Mouse (Mus musculus): Measurements from ENCODE around the gene Gm20388. TPM values are rescaled to one million over a fixed set of nuclear protein-coding genes. Genes with fewer than 3 reads are reported as not detected.

Gm20388 gene
- polyA plus RNA-seq, 1 experiment from 2014 or later: not detected

DNA sequence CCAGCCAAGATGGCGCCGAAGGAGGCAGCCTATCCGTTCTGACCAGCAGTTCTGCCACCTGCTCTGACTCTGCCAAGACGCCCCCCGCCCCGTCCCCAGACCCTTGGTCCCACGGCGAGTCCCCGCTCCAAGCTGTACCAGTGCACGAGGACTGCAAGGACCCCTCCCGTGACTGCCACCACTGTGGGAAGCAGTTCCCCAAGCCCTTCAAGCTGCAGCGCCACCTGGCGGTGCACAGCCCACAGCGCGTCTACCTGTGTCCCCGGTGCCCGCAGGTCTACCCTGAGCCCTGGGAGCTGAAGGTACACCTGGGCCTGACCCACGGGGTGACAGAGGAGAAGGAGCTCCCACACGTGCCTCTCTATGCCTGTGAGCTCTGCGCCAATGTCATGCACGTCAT, 2358.8 kb downstream of the Gm20388 start:
- H3K4me2 ChIP-seq (ENCODE audit: low read depth, severe bottlenecking): peak overlapping the region; percentile 64
- H3K4me3 ChIP-seq (ENCODE audit: low read depth, low read length): peak overlapping the region; percentile 30
- 4% methylated on average over 21 of the region's 21 CpGs for WGBS
- ATAC-seq (ENCODE audit: insufficient number of reproducible peaks, low FRiP score, low TSS enrichment, low read depth) (peak; percentile 17; the same call in 1 of the 2 replicates), DNase-seq (ENCODE audit: low spot score) (peak; percentile 91)
- no peak overlapping the region for H3K27ac ChIP-seq (replicated peaks; ENCODE audit: low read depth, low read length)
- no peaks in the 10 kb centered on the region for H3K9me3 ChIP-seq (ENCODE audit: control insufficient read depth, low read length)
- 0 out of 2 replicates have a peak, but pooled peaks cover 2% of the 10 kb centered on the region for H3K27me3 ChIP-seq (ENCODE audit: control insufficient read depth, insufficient read depth, low read length)
- peak overlapping the region; percentile 57 for H3K9ac ChIP-seq (ENCODE audit: low read length)
- peaks cover 7% of the 10 kb centered on the region; the same call in 1 of the 2 replicates for H3K4me1 ChIP-seq (ENCODE audit: control insufficient read depth, insufficient read depth, low read length)
- no peaks in the 10 kb centered on the region for H3K36me3 ChIP-seq (ENCODE audit: control insufficient read depth, insufficient read depth, low read length)

DNA sequence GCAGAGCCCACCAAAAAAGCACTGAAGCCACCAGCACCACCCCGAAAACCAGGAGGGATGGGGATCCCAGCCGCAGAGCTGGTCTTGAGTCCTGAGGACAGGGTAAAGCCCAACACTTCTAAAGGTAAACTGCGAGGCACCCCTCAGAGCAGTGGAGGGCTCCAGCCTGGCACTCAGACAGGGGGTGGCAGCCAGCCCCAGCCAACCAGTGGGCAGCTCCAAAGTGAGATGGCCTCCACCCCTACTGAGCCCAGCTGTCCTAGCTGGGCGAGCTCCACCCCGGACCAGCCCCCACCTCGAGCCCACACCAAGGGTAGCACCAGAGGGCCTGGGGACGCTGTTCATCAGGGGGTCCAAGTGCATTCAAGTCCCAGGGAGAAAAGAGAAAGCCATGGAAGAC, 2359.9 kb downstream of the Gm20388 start:
- DNase-seq (ENCODE audit: low spot score): no peak
- H3K27ac ChIP-seq (replicated peaks; ENCODE audit: low read depth, low read length): no peak overlapping the region
- ATAC-seq (ENCODE audit: insufficient number of reproducible peaks, low FRiP score, low TSS enrichment, low read depth): no peak
- H3K27me3 ChIP-seq (ENCODE audit: control insufficient read depth, insufficient read depth, low read length): 0 out of 2 replicates have a peak, but pooled peaks cover 2% of the 10 kb centered on the region
- WGBS: 80% methylated on average over 7 of the region's 7 CpGs
- H3K4me3 ChIP-seq (ENCODE audit: low read depth, low read length): no peak overlapping the region
- H3K36me3 ChIP-seq (ENCODE audit: control insufficient read depth, insufficient read depth, low read length): no peaks in the 10 kb centered on the region
- H3K4me1 ChIP-seq (ENCODE audit: control insufficient read depth, insufficient read depth, low read length): peaks cover 7% of the 10 kb centered on the region; the same call in 1 of the 2 replicates
- H3K4me2 ChIP-seq (ENCODE audit: low read depth, severe bottlenecking): no peak overlapping the region
- H3K9ac ChIP-seq (ENCODE audit: low read length): no peak overlapping the region
- no peaks in the 10 kb centered on the region for H3K9me3 ChIP-seq (ENCODE audit: control insufficient read depth, low read length)

DNA sequence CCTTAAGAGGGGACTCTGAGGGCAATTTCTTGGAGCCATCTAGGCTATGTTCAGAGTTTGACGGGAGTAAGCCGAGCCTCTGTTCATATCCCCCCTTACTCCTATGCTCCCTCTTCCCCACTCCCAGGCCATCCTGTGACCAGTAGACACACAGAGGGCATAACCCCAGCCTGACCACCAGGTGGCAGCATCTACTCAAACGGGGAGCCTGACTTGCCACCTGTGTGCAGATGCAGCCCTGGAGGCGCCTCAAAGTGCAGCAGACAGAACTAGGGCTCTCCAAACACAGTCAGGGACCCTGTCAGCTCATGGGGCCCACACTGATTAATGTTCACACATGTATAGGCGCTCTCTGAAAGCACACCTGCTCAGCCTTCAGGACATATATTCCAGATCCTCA, 2362.5 kb downstream of the Gm20388 start:
- Histone ChIP-seq H3K36me3 (ENCODE audit: control insufficient read depth, insufficient read depth, low read length) (no peaks in the 10 kb centered on the region), H3K9ac (ENCODE audit: low read length) (no peak overlapping the region), H3K4me1 (ENCODE audit: control insufficient read depth, insufficient read depth, low read length) (peaks cover 7% of the 10 kb centered on the region; the same call in 1 of the 2 replicates), H3K4me2 (ENCODE audit: low read depth, severe bottlenecking) (no peak overlapping the region), H3K9me3 (ENCODE audit: control insufficient read depth, low read length) (no peaks in the 10 kb centered on the region), H3K27me3 (ENCODE audit: control insufficient read depth, insufficient read depth, low read length) (0 out of 2 replicates have a peak, but pooled peaks cover 2% of the 10 kb centered on the region), H3K4me3 (ENCODE audit: low read depth, low read length) (no peak overlapping the region), H3K27ac (replicated peaks; ENCODE audit: low read depth, low read length) (no peak overlapping the region)
- WGBS: 10% methylated on average over 5 of the region's 5 CpGs
- ATAC-seq (ENCODE audit: insufficient number of reproducible peaks, low FRiP score, low TSS enrichment, low read depth) (peak; percentile 56; the same call in 1 of the 2 replicates), DNase-seq (ENCODE audit: low spot score) (peak; percentile 93)

DNA sequence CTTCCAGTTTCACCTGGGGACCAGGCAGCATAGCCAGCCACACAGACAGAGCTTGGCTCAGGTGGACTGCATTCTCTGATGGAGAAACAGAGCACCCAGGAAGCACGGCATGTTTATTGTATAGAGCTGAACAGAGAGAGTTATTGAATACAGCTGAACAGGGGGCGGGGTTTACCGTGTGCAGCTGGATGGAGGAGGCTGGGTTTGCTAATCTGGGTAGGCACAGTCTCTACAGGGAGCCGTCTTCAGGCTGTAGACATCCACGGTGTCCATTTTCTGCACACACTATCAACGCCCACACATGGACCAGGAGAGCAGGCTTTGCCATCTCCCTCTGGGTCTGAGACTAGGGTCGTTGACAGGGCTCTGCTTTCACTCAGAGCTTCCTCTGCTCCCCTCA, 2363.2 kb downstream of the Gm20388 start:
- H3K4me3 ChIP-seq (ENCODE audit: low read depth, low read length): no peak overlapping the region
- H3K9ac ChIP-seq (ENCODE audit: low read length): no peak overlapping the region
- 63% methylated on average over 7 of the region's 7 CpGs for WGBS
- H3K9me3 ChIP-seq (ENCODE audit: control insufficient read depth, low read length): no peaks in the 10 kb centered on the region
- no peak overlapping the region for H3K27ac ChIP-seq (replicated peaks; ENCODE audit: low read depth, low read length)
- no peaks in the 10 kb centered on the region for H3K36me3 ChIP-seq (ENCODE audit: control insufficient read depth, insufficient read depth, low read length)
- ATAC-seq (ENCODE audit: insufficient number of reproducible peaks, low FRiP score, low TSS enrichment, low read depth) (no peak), DNase-seq (ENCODE audit: low spot score) (no peak)
- H3K4me2 ChIP-seq (ENCODE audit: low read depth, severe bottlenecking): no peak overlapping the region
- 0 out of 2 replicates have a peak, but pooled peaks cover 2% of the 10 kb centered on the region for H3K27me3 ChIP-seq (ENCODE audit: control insufficient read depth, insufficient read depth, low read length)
- peaks cover 7% of the 10 kb centered on the region; the same call in 1 of the 2 replicates for H3K4me1 ChIP-seq (ENCODE audit: control insufficient read depth, insufficient read depth, low read length)

DNA sequence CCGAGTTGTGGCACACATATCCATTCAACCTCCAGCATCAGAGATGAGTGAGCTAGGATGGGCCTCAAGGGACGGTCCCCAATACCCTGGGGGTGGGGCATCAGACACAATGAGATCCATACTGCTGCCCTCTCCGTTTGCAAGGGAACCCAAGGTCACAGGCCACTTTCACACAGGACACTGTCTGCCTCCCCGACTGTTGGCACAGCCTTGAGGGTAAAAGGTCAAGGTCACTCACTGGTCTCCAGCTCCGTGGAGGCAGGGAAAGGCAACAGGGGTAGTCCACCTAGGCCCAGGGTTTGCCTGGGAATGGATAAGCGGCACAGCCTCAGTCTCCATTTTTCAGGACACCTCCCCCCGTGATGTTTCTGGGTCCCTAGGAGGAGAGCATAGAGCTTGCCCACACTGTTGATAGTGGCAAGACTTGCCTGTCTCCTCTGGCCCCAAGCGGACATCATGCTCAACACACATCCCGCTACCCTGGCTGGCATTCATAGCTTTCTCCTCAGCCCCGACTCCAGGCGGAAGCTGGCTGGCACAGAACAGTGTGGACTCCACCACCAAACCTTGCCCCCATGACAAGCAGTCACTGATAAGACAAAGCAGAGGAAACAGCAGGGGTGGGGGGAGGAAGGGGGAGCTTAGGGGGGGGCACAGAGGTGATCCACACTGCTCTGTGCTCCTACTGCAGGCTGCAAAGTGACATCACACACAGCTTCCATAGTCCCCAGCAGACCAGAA, 2364.2 kb downstream of the Gm20388 start:
- 78% methylated on average over 11 of the region's 11 CpGs for WGBS
- Histone ChIP-seq H3K4me3 (ENCODE audit: low read depth, low read length) (no peak overlapping the region), H3K9ac (ENCODE audit: low read length) (no peak overlapping the region; the same call in 1 of the 2 replicates), H3K27me3 (ENCODE audit: control insufficient read depth, insufficient read depth, low read length) (no peaks in the 10 kb centered on the region), H3K4me2 (ENCODE audit: low read depth, severe bottlenecking) (no peak overlapping the region), H3K4me1 (ENCODE audit: control insufficient read depth, insufficient read depth, low read length) (peaks cover 7% of the 10 kb centered on the region; the same call in 1 of the 2 replicates), H3K27ac (replicated peaks; ENCODE audit: low read depth, low read length) (no peak overlapping the region), H3K36me3 (ENCODE audit: control insufficient read depth, insufficient read depth, low read length) (no peaks in the 10 kb centered on the region), H3K9me3 (ENCODE audit: control insufficient read depth, low read length) (no peaks in the 10 kb centered on the region)
- ATAC-seq (ENCODE audit: insufficient number of reproducible peaks, low FRiP score, low TSS enrichment, low read depth) (no peak), DNase-seq (ENCODE audit: low spot score) (no peak)

DNA sequence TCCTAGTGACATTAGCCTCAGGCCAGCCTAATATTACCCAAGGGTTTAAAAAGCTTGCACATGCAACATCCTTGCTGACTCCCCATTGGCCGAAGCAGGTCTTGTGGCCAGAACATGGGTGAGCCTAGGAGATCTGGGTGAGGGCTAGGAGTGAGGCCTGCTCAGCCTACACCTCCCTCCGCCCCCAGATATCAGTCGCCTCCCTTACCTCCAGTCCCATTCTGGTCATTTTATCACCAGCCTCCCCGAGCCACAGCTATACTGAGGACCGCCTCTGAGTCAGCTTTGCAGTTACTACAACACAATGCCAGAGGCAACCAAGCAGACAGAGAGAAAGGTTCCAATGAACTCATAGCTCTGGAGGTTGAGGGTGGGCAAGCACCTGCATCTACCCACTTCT, 2365.7 kb downstream of the Gm20388 start:
- Histone ChIP-seq H3K4me1 (ENCODE audit: control insufficient read depth, insufficient read depth, low read length) (peaks cover 13% of the 10 kb centered on the region), H3K27ac (replicated peaks; ENCODE audit: low read depth, low read length) (no peak overlapping the region), H3K9ac (ENCODE audit: low read length) (no peak overlapping the region), H3K36me3 (ENCODE audit: control insufficient read depth, insufficient read depth, low read length) (no peaks in the 10 kb centered on the region), H3K9me3 (ENCODE audit: control insufficient read depth, low read length) (no peaks in the 10 kb centered on the region), H3K27me3 (ENCODE audit: control insufficient read depth, insufficient read depth, low read length) (no peaks in the 10 kb centered on the region), H3K4me2 (ENCODE audit: low read depth, severe bottlenecking) (no peak overlapping the region), H3K4me3 (ENCODE audit: low read depth, low read length) (no peak overlapping the region)
- 96% methylated on average over 5 of the region's 5 CpGs for WGBS
- ATAC-seq (ENCODE audit: insufficient number of reproducible peaks, low FRiP score, low TSS enrichment, low read depth) (no peak), DNase-seq (ENCODE audit: low spot score) (no peak)

DNA sequence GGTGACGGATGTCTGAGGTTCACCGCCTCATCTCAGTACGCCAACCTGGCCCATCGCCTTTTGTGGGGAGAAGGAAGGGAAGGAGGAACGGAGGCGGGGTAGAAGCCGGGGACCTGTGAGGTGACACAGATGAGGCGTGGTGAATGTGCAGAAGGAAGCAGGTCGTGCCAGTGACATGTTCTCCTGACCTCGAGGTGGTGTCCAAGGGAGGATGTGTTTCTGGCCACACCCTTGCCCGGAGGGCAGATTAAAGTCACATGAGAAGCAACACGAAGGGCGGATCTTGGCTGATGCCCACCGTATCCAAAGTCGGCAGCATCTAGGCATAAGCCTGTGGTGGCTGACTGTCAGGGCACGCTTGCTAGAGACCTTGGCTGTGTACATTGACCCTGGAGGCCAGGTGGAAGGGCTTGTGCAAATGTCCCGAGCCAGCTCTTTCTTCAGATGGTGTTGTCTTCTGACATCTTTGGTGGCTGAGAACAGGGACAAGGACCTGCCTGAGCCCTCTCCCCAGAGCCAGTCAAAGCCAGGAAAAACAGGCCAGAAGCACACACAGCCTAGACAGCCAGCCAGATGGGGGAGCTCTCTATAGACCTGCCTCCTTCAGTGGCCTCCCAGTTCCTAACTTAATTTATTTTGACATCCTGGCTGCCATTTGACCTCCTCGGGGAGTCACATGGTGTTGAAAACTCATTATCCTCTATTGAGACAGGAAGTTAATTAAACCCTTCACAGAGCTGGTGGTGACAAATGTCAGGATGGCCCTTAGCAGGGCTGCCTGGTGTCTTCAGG, 2366.8 kb downstream of the Gm20388 start:
- Histone ChIP-seq H3K9me3 (ENCODE audit: control insufficient read depth, low read length) (no peaks in the 10 kb centered on the region), H3K9ac (ENCODE audit: low read length) (no peak overlapping the region), H3K27me3 (ENCODE audit: control insufficient read depth, insufficient read depth, low read length) (0 out of 2 replicates have a peak, but pooled peaks cover under 1% of the 10 kb centered on the region), H3K4me1 (ENCODE audit: control insufficient read depth, insufficient read depth, low read length) (peaks cover 14% of the 10 kb centered on the region), H3K36me3 (ENCODE audit: control insufficient read depth, insufficient read depth, low read length) (no peaks in the 10 kb centered on the region), H3K4me2 (ENCODE audit: low read depth, severe bottlenecking) (no peak overlapping the region), H3K4me3 (ENCODE audit: low read depth, low read length) (no peak overlapping the region), H3K27ac (replicated peaks; ENCODE audit: low read depth, low read length) (no peak overlapping the region)
- DNase-seq (ENCODE audit: low spot score) (no peak), ATAC-seq (ENCODE audit: insufficient number of reproducible peaks, low FRiP score, low TSS enrichment, low read depth) (no peak)
- 77% methylated on average over 18 of the region's 18 CpGs for WGBS

DNA sequence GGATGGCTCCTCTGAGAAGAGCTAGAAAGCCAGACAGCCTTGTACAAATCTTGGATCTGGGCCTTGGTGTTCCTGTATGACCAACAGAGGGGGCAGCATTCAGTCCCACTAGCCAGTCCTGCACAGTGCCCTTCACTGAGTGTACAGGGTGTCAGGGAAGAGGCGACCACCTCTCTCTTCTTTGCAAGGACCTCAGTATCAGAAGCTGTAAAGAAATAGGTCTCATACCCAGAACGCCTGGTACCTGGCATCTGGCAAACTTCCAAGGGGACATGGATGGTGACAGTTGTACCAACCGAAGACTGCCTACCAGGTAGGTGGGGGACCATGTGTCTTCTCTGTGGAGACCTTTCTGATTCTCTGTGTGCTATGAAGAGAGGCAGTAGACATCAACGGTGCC, 2369.5 kb downstream of the Gm20388 start:
- no peak overlapping the region for H3K9ac ChIP-seq (ENCODE audit: low read length)
- H3K4me1 ChIP-seq (ENCODE audit: control insufficient read depth, insufficient read depth, low read length): peaks cover 29% of the 10 kb centered on the region
- DNase-seq (ENCODE audit: low spot score) (no peak), ATAC-seq (ENCODE audit: insufficient number of reproducible peaks, low FRiP score, low TSS enrichment, low read depth) (no peak)
- no peak overlapping the region for H3K4me2 ChIP-seq (ENCODE audit: low read depth, severe bottlenecking)
- H3K4me3 ChIP-seq (ENCODE audit: low read depth, low read length): no peak overlapping the region
- H3K36me3 ChIP-seq (ENCODE audit: control insufficient read depth, insufficient read depth, low read length): no peaks in the 10 kb centered on the region
- 73% methylated on average over 4 of the region's 4 CpGs for WGBS
- H3K9me3 ChIP-seq (ENCODE audit: control insufficient read depth, low read length): no peaks in the 10 kb centered on the region
- no peak overlapping the region for H3K27ac ChIP-seq (replicated peaks; ENCODE audit: low read depth, low read length)
- H3K27me3 ChIP-seq (ENCODE audit: control insufficient read depth, insufficient read depth, low read length): peaks cover 20% of the 10 kb centered on the region
